Mouse (Mus musculus) gastrocnemius, adult 18-20 months (tissue): Measurements from ENCODE around the gene Ly9. TPM values are rescaled to one million over a fixed set of nuclear protein-coding genes. Genes with fewer than 3 reads are reported as not detected.

ENCODE experiments used
- DNase-seq: peaks from one replicate; pipeline ENCODE4 v3.0.0; 2021; ENCODE audit warnings: low spot score
- microRNA-seq: library from miRNA; unstranded; fragments of <30 nt; microRNA quantifications from one replicate; pipeline ENCODE4 v1.2.0, GENCODE M21; 2021
- total RNA-seq, 2 experiments: library from RNA; stranded (reverse); gene quantifications; 2 replicates each; pipeline ENCODE4 v1.2.3; 2021

The Ly9 gene
- total RNA-seq, 2 experiments from 2014 or later = 0.14 TPM; not detected in 1

DNA sequence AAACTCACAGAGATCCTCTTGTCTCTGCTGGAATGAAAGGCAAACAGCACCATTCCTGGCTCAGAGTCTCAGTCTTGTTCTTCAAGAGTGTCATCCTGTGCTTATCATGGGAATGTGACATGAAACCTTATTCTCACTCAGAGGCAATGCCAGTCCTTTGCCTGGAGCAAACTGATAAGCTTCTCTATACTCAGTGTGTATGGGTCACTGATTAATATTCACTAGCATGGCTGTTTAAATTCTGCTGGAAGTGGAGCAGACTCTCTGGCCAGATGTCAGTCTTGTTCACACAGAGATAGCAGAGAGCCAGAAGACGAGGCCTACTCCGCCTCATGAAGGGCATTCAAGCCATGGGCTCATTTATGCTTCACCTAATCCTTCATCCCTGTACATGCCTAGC is 22.6 kb downstream of the Ly9 start:
- no peak for DNase-seq

DNA sequence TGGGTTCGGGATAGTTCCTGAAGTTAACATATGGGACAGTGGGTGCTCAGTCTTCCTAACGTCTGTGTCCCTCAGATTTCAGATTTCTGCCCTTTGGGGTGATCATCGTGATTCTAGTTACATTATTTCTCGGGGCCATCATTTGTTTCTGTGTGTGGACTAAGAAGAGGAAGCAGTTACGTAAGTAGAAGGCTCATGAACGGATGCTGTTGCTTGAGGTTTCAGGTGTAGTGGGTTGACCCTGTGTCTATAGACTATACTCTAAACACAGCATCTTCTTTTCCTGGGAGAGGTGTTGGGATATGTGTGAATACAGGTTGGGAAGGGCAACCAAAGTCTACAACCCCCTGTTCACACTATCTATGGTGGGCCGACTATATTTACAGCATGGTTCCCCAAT is 30.0 kb downstream of the Ly9 start:
- no peak for DNase-seq

DNA sequence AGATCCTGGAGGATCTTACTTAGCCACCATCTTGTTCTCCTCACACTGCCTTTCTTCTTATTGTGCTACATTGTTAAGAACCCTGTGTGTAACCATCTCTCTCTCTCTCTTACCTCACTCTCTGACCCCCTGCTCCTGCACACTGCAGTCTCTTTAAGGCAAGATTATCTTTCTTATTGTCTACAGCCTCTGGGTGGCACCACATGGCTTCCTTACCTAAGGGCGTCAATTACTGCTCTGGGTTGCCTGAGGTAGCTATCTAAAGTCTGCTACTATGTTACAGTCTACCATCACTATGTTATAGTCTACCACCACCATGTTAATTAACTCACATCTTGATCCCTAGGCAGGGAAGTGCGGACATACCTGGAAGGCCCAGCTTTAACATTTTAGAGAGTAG is 38.8 kb downstream of the Ly9 start:
- no peak for DNase-seq

DNA sequence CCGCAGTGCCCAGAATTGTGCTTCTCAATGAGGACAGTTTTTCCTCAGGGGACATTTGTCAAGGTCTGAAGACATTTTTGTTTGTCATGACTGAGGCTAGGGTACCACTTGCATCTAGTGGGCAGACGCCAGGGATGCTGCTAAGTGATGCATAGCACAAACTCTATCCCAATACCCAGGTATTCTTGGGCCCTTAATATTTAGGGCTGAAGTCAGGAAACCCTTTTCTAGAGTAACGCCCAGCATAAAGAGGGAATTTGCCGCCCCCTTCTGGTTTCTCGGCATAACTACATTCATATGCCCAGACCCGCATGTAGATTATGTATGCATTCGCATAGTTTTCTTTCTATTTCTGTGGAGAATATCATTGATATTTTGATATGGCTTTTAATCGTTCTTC is 40.4 kb downstream of the Ly9 start:
- peak; percentile 41 for DNase-seq

DNA sequence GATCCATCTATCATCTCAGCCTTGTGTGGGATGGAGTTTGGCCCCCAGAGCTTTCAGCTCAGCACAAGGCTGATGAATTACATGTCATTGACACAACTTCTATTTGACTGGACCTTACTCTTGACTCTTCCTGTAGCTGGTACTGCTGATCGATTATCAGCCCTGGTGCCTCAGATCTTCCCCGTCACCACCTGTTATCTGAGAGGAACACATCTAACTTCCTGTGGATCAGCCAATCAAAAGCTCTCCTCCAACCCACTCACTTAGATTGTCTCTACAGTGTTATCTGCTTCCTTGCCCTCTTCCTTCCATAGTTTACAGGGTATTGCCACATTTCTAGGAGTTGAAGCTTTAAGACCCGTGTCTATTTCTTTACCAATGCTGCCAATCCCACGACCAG is 41.3 kb downstream of the Ly9 start:
- no peak for DNase-seq

DNA sequence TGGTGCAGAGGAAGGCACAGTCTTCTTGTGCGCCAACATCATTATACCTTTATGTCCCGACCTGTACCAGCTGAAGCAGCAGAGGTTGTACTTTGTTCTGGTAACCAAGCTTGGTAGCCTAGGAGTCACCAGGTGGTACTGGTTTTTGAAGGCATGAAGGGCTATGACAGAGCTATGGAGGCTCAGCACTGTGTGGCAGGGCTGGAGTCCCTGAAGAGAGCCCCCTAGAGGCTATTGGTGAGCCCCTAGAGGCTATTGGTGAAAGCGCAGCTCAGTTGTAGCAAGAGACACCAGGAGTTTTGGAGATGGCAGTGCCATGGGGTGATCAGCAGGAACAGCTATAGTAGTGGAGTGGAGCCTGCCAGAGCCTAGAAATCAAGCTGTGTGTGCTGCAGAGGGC is 43.0 kb downstream of the Ly9 start:
- no peak for DNase-seq

DNA sequence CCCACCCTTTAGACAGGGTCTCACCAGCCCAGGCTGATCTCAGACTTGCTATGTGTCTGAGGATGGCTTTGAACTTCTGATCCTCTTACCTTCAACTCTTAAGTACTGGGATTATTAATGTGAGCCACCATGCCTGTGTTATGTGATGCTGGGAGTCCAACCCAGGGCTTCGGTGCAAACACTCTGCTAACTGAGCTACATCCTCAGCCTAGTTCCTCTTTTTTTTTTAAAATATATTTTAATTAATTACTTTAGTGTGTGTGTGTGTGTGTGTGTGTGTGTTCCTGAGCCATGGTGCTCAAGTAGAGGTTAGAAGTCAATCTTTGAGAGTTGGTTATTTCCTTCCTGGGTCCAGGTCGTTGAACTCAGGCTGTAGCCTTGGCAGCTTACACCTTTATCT is 44.2 kb downstream of the Ly9 start:
- DNase-seq = no peak

DNA sequence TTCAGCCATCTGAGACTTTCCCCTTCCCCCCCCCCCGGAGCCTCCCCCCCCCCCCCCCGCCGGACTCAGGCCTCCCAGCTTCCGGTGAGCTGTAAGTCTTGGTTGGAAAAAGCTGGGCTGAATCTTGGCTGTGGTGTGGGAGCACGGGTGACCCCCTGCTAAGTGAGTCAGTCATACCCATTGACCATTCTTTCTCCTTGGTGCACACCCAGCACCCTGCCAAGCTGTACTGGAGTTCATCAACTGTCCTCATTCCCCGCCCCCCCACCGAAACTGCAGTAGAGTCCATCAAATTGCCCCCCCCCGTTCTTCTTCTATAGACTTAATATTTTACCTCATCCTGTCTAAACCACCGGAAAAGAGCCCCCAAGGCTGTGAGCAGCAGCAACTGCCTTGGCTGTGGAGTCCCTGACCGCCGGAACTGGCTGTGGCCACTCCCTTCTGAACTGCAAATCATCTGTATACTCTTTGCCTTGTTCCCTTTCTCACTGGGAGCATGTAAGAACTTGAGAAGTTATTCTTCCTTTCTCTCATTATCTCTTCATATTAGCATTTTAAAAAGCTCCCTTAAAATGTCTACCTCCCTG is 45.5 kb downstream of the Ly9 start:
- DNase-seq = no peak

DNA sequence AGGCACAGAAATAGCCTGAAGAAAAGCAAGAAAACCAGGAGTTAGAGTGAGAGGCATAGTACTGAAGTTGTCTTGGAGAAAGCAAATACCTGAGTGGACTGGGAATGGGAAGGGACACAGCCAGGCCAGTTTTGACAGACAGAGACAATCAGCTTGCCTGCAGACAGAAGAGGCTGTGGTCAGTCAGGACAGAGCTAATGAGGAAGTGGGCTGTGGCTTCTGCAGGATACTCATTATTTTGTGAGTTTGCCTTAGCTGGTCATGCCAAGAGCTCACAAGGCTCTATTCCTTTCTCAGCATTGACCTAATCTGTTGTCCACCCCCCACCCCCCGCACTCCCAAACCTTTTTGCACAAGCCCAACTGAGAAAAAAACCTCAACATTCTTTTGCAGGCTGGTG is 46.0 kb downstream of the Ly9 start:
- DNase-seq = no peak

DNA sequence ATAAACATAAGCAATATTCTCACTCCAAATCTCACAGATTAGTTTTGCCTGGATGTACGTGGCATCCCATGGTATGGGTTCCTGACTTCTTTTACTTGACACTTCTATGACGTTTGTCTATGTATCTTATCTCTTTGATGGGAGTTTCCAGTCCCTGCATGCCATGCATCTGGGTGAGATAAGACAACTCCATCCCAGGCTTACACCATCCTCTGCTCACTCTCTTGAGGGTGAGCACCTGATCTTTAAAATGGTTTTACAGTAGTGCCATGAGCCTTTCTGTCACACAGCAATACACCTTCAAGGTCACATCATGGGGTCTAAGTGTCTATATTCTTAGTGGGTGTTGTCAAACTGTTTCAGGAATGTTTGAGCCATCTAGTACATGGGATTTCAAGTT is 46.9 kb downstream of the Ly9 start:
- no peak for DNase-seq

DNA sequence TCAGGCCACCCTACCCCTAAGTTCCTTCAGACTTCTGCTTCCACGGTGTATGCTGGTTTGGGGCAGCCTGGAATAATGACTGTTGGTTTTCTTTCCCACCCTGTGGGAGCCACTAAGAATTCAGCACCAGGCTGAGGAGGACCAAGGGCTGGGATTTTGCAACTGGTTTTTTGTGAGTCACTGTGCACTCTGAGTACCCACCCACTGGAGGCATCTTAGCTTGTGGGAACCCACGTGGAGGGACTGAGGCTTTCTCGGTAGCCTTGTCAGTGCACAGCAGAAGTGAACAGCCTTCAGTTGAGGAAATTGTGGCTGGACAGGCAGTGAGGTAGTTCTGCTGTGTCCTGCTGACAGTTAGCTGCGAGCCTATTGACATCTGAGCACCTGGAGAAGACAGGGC is 48.3 kb downstream of the Ly9 start, which contains the start of gene Cd244a:
Gene Cd244a (plus strand): TSS at position 296 of the 400 bp plus-strand sequence.
- DNase-seq = no peak

DNA sequence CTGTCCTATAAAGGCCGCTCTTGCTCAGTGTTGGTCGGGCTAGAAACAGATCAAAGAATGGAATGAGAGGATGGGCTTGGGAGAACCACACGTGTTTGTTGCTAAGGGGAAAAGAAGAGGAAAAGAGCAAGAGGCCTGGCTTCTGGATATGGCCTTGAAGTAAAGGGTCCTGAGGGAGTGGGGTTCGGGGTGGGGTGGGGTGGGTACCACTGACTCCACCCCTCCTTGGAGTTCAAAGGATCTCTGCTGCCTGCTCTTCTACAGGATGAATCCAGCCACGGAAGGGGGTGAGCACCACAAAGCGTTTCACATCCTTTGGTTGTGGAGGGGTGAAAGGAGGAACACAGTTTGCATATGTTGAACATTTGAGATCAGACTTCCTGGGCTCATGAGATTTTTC is 48.8 kb downstream of the Ly9 start:
- no peak for DNase-seq

DNA sequence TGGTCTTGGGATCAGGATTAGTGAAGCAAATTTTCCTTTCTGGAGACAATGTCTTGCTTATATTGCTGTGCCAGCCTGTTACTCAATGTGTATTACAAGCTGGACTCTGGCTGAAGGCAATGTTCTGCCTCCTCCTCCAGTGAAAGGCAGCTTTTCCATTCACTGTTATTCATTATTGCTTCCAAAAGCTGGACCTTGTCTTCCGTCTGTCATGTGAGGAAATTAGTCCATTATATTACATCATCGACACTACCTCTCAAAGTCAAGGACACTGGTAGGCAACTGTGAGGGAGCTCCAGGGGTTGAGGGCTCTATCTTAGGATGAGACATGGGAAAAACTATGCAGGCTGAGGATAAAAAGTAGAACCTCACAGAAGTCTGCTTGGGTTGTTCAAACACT is 50.8 kb downstream of the Ly9 start:
- DNase-seq = no peak

DNA sequence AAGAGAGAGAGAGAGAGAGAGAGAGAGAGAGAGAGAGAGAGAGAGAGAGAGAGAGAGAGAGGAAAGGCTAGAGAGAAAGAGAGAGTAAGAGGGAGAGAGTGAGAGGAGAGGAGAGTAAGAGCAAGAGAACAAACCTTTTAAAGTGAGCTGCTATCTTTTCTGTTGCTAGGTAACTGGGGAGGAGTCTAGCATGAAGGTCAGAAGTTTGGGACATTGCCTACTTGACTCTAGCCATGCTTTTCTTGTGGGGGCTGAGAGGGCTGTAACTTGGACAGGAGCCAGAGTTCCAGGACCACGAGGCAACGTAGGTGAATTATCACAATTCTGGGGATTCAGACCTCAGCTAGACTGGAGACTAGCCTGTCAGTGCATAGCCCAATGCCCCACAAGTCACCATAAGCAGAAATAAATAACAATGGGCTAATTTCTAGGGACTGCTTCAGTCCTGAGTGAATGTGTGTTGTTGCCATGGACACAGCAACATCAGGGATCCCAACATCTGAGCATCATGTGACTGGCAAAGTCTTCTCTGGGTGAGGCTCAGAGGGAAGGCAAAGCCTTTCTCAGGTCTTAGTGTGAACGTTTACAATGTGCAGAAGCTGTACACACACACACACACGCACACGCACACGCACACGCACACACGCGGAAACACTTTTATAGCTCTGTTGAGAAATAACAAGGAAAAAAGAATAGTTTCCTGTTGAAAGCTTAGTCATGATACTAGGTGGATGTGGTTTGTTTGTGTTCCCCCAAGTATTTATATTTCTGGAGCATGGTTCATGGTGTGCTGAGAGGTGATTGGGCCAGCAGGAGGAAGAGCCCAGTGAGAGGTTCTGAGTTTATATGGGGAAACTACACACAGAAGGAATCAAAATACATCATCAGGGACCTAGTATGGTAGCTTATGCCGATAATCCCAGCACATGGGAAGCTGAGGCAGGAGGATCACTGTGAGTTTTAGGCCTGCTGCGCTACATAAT is 53.6 kb downstream of the Ly9 start:
- DNase-seq = no peak

DNA sequence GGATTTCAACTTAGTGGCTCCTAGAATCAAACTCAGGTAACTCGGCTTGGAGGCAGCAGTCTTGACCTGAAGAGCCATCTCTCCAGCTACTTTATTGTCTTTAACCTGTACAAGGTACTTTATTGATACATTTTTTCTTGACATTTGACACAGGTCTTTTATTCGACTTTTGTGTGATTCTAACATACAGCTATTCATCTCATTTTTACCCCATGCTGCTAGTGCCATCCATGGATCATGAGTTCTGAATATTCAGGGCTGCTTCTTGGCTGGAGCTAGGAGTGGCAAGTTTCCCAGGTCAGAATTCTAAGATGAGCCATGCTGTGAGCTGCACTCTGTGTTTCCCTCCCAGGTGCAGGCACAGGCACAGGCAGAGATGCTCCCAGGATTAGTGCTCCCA is 55.0 kb downstream of the Ly9 start:
- no peak for DNase-seq

DNA sequence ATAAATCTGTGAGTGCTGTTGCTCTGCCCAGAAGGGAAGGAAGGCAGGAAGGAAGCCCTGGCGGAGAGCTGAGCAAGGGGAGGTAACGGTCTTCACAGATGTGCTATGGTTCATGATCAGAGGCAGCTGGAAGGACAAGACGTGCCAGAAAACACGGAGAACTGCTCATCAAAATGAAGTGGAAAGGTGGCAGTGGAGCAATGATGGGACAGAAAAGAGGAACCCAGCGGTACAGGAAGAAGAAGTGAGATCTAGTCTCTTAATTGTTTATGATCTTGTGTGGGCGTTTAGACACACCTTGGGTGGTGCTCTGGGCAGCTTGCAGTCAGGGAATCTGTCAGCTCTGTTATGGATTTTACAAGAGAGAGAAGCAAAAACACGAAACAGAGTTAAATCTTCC is 55.9 kb downstream of the Ly9 start:
- no peak for DNase-seq

DNA sequence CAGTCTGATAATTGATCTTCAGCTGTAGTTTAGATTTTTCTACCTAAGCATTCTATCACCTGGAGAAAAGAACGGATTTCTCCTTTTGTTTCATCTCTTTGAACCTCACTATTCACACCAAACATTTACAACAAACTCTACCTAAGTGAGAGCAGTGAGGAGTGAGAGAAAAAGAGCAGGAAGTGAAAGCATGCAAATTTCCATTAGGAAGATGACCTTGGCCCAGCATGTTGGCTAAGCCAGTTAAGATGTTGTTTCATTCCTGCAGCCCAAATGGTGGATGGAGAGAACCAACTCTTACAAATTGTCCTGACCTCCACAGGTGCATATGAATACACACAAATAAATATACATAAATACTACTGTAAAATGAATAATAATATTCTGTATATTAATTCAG is 66.5 kb downstream of the Ly9 start:
- DNase-seq = no peak

Small RNA genes lying within 50 kb of the gene (microRNA-seq; reads per million reads assigned to microRNA genes)
- not detected for gene Mir7683

Other genes starting within 250 kb of the Ly9 start
- not detected for gene Klhdc9, start 246.6 kb downstream of the Ly9 start, total RNA-seq
- not detected for gene Nectin4, start 237.3 kb downstream of the Ly9 start, total RNA-seq
- gene Arhgap30, start 218.5 kb downstream of the Ly9 start, total RNA-seq = under 1 TPM; 0.53 to 0.90 TPM
- gene Usf1, start 196.1 kb downstream of the Ly9 start, total RNA-seq = 10 to 100 TPM; 24.7 to 26.1 TPM
- under 1 TPM; 0.48 to 0.93 TPM for gene Tstd1, start 188.5 kb downstream of the Ly9 start, total RNA-seq
- 1 to 10 TPM; 3.7 to 7.0 TPM for gene F11r, start 169.9 kb downstream of the Ly9 start, total RNA-seq
- 1 to 10 TPM; 1.3 to 1.4 TPM for gene Alyref2, start 103.9 kb downstream of the Ly9 start, total RNA-seq
- not detected for gene Itln1, start 72.1 kb downstream of the Ly9 start, total RNA-seq
- gene Cd244a, start 48.2 kb downstream of the Ly9 start, total RNA-seq = under 1 TPM in 1 of 2 experiments, not detected in 1; 0.09 TPM
- gene Slamf7, start 45.6 kb upstream of the Ly9 start, total RNA-seq = not detected
- gene Cd48, start 74.6 kb upstream of the Ly9 start, total RNA-seq = under 1 TPM; 0.46 to 0.69 TPM
- under 1 TPM; 0.07 to 0.09 TPM for gene Slamf1, start 159.7 kb upstream of the Ly9 start, total RNA-seq
- gene Cd84, start 232.3 kb upstream of the Ly9 start, total RNA-seq = under 1 TPM; 0.32 to 0.33 TPM